In the genomic region with DNA sequence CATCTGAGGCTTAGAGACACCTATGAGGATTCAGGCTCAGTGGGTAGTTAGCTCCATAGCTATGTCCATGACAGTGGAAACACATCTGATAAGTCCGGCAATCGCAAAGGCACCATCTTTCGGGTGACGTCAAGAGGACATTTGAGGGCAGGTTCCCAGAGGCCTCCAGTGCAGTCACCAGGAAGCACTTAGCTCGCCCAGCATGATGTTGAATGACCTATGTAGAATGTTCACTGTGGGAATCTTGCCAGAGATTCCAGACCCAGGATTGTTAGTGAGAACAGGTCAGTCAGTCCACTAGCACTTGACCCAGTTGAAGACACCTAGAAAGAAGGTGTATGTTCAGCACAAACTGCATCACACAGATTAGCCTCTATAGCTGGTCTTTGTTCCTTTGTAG, we compare ENCODE assay signal across 16 mouse cellular contexts. TPM values are rescaled to one million over a fixed set of nuclear protein-coding genes. Genes with fewer than 3 reads are reported as not detected.
DNase-seq lines count a peak whose midpoint lies in the region; TF ChIP-seq lines count a peak whose summit lies in the region.
"Had no signal": no experiment of that assay in that cellular context is flagged by ENCODE, and none has a peak within 500 bp of the region (broad histone marks: within the 10 kb centered on the region; RNA-seq: fewer than 3 reads in every experiment).

No protein-coding gene starts in this region.

- no peak for TF ChIP-seq POLR2A in kidney, adult 2 months (IDR thresholded peaks at IDR 0.05; ENCODE audit: low read depth, low read length)

- intact Hi-C loops in heart, postnatal 25 days (cut with DNase I), result loop anchor here (5.0 kb wide), 2 partner anchors 42 to 223 kb away; no protein-coding TSS in a partner anchor

- no peaks in the 10 kb centered on the region for H3K27me3 ChIP-seq in kidney, adult 2 months (replicated peaks; ENCODE audit: control insufficient read depth, insufficient read depth, low read length)
- H3K27me3 ChIP-seq in limb, embryonic 10.5 days (ENCODE audit: low read depth, poor library complexity, severe bottlenecking), result no peaks in the 10 kb centered on the region
- H3K27me3 ChIP-seq: embryonic facial prominence, embryonic 13.5 days; forebrain, embryonic 12.5 days; heart, embryonic 15.5 days; hindbrain, embryonic 12.5 days had no signal

- whole genome bisulfite sequencing in kidney, adult 2 months, result 79% methylated on average over 5 of the region's 5 CpGs
- 95% methylated on average over 5 of the region's 5 CpGs for WGBS in limb, embryonic 10.5 days

- H3K4me1 ChIP-seq in kidney, adult 2 months (ENCODE audit: control insufficient read depth, insufficient read depth, low read length), result peaks cover 10% of the 10 kb centered on the region; the same call in 1 of the 2 replicates
- peaks cover 20% of the 10 kb centered on the region for H3K4me1 ChIP-seq in limb, embryonic 10.5 days

- H3K36me3 ChIP-seq in kidney, adult 2 months (ENCODE audit: control insufficient read depth, insufficient read depth, low read length), result no peaks in the 10 kb centered on the region
- H3K36me3 ChIP-seq in limb, embryonic 10.5 days, result peaks cover 37% of the 10 kb centered on the region

- H3K4me3 ChIP-seq in kidney, adult 2 months (ENCODE audit: insufficient read depth, low read depth, low read length), result no peak overlapping the region
- H3K4me3 ChIP-seq in limb, embryonic 10.5 days, result no peak overlapping the region
- H3K4me3 ChIP-seq: embryonic facial prominence, embryonic 13.5 days; forebrain, embryonic 12.5 days; heart, embryonic 15.5 days; hindbrain, embryonic 12.5 days had no signal

- H3K27ac ChIP-seq in kidney, adult 2 months (ENCODE audit: insufficient read depth, low read depth, low read length), result no peak overlapping the region
- no peak overlapping the region for H3K27ac ChIP-seq in limb, embryonic 10.5 days
- H3K27ac ChIP-seq: embryonic facial prominence, embryonic 13.5 days; forebrain, embryonic 12.5 days; heart, embryonic 15.5 days; hindbrain, embryonic 12.5 days had no signal

- peak; percentile 48 for DNase-seq in cerebellum, adult 9-10 months
- DNase-seq in cerebellum, adult 11 months, result no peak
- peak; percentile 83 for DNase-seq in heart, adult 11 months
- DNase-seq in heart, postnatal 25 days (ENCODE audit: low spot score), result no peak
- peak; percentile 52 for DNase-seq in kidney, adult 2 months
- no peak for DNase-seq in kidney, postnatal 4 days
- peak; percentile 23 for DNase-seq in limb, embryonic 10.5 days (ENCODE audit: low spot score)
- no peak for DNase-seq in right cerebral cortex, postnatal 25 days
- DNase-seq: adrenal gland, postnatal 10 days; gastrocnemius, postnatal 14 days; heart, postnatal 4 days had no signal

- no peaks in the 10 kb centered on the region for H3K9me3 ChIP-seq in limb, embryonic 10.5 days (replicated peaks)
- H3K9me3 ChIP-seq: embryonic facial prominence, embryonic 13.5 days; forebrain, embryonic 12.5 days; heart, embryonic 15.5 days; hindbrain, embryonic 12.5 days had no signal

- TF ChIP-seq CTCF in kidney, adult 2 months (conservative IDR thresholded peaks at IDR 0.05; ENCODE audit: insufficient read depth, insufficient read length, low read depth, low read length), result no peak

RNA-seq across cellular contexts. Expression of gene Krba1, which starts 4.5 kb away (rescaled TPM):
- total RNA-seq in heart, postnatal 25 days (2021), result 10 to 100 TPM; 19.2 to 20.2 TPM
- 16.7 and 22.1 TPM in 2 replicates for polyA plus RNA-seq in kidney, adult 2 months (2012; rRNA removed)
- 28.3 and 33.4 TPM in 2 replicates for polyA plus RNA-seq in limb, embryonic 10.5 days (2016; fragmentation: Nextera tagmentation; extraction: Ambion mirVana)

RNA-seq across cellular contexts. Expression of gene Zfp467, which starts 45.7 kb away (rescaled TPM):
- 10 to 100 TPM; 11.7 to 12.4 TPM for total RNA-seq in heart, postnatal 25 days (2021)
- polyA plus RNA-seq in kidney, adult 2 months (2012; rRNA removed), result 67.0 and 80.0 TPM in 2 replicates
- polyA plus RNA-seq in limb, embryonic 10.5 days (2016; fragmentation: Nextera tagmentation; extraction: Ambion mirVana), result 11.0 and 19.6 TPM in 2 replicates

RNA-seq across cellular contexts. Expression of gene Sspo, which starts 48.1 kb away (rescaled TPM):
- under 1 TPM; 0.14 to 0.55 TPM for total RNA-seq in heart, postnatal 25 days (2021)
- 1.5 and 1.9 TPM in 2 replicates for polyA plus RNA-seq in kidney, adult 2 months (2012; rRNA removed)
- polyA plus RNA-seq in limb, embryonic 10.5 days (2016; fragmentation: Nextera tagmentation; extraction: Ambion mirVana), result 0.20 and 0.45 TPM in 2 replicates
- total RNA-seq: granulocyte monocyte progenitor cell, adult 5-6 weeks had no signal

Comparison
In these comparisons a context has a peak if more than half of its experiments do, and no peak if none do; other contexts are left out.
1. DNase-seq: peak in cerebellum, adult 9-10 months (single experiment), heart, adult 11 months (single experiment), kidney, adult 2 months (single experiment) and limb, embryonic 10.5 days (single experiment); none in cerebellum, adult 11 months (single experiment), heart, postnatal 25 days (single experiment), kidney, postnatal 4 days (0 of 2) and right cerebral cortex, postnatal 25 days (single experiment).